Mouse (Mus musculus) liver, adult 2 months (tissue): ENCODE results near the gene Hacd1. TPM values are rescaled to one million over a fixed set of nuclear protein-coding genes. Genes with fewer than 3 reads are reported as not detected.

Experiments
- DNase-seq: peaks from one replicate; pipeline ENCODE4 v3.0.0-alpha.2; 2011; ENCODE audit warnings: low read depth, low spot score; ENCODE audit errors: extremely low read depth
- H3K27ac ChIP-seq: fragments of 200-500 bp; replicated peaks from 2 replicates; pipeline ENCODE4 v1.5.1; 2012; ENCODE audit warnings: low read depth, mild to moderate bottlenecking, control low read depth, inconsistent platforms, low read length; ENCODE audit not compliant: insufficient read depth
- H3K27me3 ChIP-seq: fragments of 200-500 bp; 2 replicates; pipeline ENCODE4 v1.6.1; 2012; ENCODE audit warnings: mild to moderate bottlenecking, moderate library complexity, low read length, inconsistent platforms; ENCODE audit not compliant: control insufficient read depth, insufficient read depth
- H3K36me3 ChIP-seq: fragments of 200-500 bp; 2 replicates; pipeline ENCODE4 v1.6.1; 2012; ENCODE audit warnings: low read length, inconsistent platforms; ENCODE audit not compliant: control insufficient read depth, insufficient read depth
- H3K4me1 ChIP-seq: fragments of 200-500 bp; 2 replicates; pipeline ENCODE4 v1.6.1; 2011; ENCODE audit warnings: low read length; ENCODE audit not compliant: control insufficient read depth, insufficient read depth
- H3K4me3 ChIP-seq: fragments of 200-500 bp; 2 replicates; pipeline ENCODE4 v1.5.1; 2011; ENCODE audit warnings: low read depth, mild to moderate bottlenecking, control low read depth, low read length, moderate library complexity; ENCODE audit not compliant: insufficient read depth
- H3K79me2 ChIP-seq: fragments of 200-500 bp; 2 replicates; pipeline ENCODE4 v1.6.1; 2012; ENCODE audit warnings: inconsistent platforms, mild to moderate bottlenecking, low read length, moderate library complexity; ENCODE audit not compliant: control insufficient read depth, insufficient read depth
- H3K9ac ChIP-seq: fragments of 200-500 bp; 2 replicates; pipeline ENCODE4 v1.6.1; 2012; ENCODE audit warnings: low read depth, mild to moderate bottlenecking, control low read depth, inconsistent platforms, low read length
- CTCF ChIP-seq: fragments of 200-500 bp; IDR thresholded peaks from 2 replicates; pipeline ENCODE4 v1.5.1; 2011; ENCODE audit warnings: low read depth, low read length, control low read depth
- POLR2A ChIP-seq: fragments of 200-500 bp; IDR thresholded peaks from 2 replicates; pipeline ENCODE4 v1.6.1; 2011; ENCODE audit warnings: low read length, control low read depth; ENCODE audit not compliant: insufficient read depth; ENCODE audit errors: extremely low read depth
- WGBS: fragments of 180-500 bp; shearing (Covaris S2); methylation state at CpG from one replicate; pipeline ENCODE4 v1.1.7; 2018; 5-methylcytosine and 5-hydroxymethylcytosine counted together
- polyA plus RNA-seq: library from polyadenylated mRNA; depleted of rRNA; stranded (reverse); fragments of >200 nt; gene quantifications from 2 replicates; pipeline ENCODE4 v1.2.3, GENCODE M21; 2012
- total RNA-seq: library from RNA; depleted of rRNA; stranded (reverse); fragments of >200 nt; gene quantifications from 2 replicates; pipeline ENCODE4 v1.2.3, GENCODE M21; 2014

Hacd1 gene
- total and polyA plus RNA-seq, 2 experiments: 16.1 to 29.2 TPM

DNA sequence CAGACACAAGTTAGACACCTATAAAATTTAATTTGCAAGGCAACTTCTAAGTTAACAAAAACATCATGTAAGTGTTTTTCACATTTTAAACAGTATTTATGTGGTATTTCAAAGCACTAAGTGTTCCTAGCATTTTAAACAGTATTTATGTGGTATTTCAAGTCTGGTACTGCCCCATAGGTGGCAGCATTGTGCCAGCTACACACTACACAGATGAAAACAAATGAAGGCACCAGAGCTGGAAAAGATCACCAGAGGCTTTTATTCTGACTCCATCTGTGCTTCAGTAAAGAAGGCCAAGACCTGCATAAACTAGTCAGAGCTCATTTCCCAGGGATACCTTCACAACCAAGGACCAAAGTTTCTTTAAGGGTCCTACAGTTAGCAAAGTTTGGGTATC lies 7.6 kb downstream of the Hacd1 start:
- H3K36me3 ChIP-seq: no peaks in the 10 kb centered on the region
- H3K4me3 ChIP-seq: no peak overlapping the region
- H3K4me1 ChIP-seq: no peaks in the 10 kb centered on the region
- peak; percentile 65 for DNase-seq
- TF ChIP-seq POLR2A (no peak), CTCF (peak; percentile 61)
- no peak overlapping the region for H3K9ac ChIP-seq
- H3K27ac ChIP-seq: no peak overlapping the region
- peaks cover 10% of the 10 kb centered on the region; the same call in 1 of the 2 replicates for H3K79me2 ChIP-seq
- H3K27me3 ChIP-seq: no peaks in the 10 kb centered on the region

DNA sequence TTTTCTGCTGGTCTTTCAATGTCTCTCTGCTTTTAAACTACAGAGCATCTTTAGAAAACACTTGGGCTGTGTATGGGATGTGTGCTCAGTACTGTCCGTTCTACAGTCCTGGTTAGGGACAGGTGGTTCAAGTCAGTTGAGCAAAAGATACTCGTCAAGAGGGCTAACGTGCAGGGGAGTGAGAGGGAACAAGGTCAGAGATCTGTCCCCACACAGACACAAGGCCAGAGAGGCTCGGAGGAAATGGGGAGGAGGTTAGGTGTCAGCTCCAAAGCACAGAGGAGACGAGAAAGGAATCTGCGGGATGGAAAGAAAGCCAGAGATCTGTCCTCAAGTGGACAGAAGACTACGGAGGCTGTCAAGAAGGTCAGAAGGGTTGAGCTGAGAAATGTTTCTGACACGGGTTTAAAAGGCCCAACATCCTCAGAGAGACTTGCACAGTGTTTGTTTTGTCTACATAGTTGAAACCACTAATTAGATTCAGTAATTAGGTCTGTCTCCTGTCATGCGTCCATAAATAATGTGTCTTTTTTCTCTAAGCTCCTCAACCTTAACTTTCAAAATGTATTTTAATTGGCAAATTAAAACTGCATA lies 12.3 kb downstream of the Hacd1 start:
- DNase-seq: no peak
- H3K36me3 ChIP-seq: peaks cover 11% of the 10 kb centered on the region
- WGBS: 81% methylated on average over 9 of the region's 9 CpGs
- no peaks in the 10 kb centered on the region for H3K27me3 ChIP-seq
- peaks cover 3% of the 10 kb centered on the region; the same call in 1 of the 2 replicates for H3K79me2 ChIP-seq
- no peak overlapping the region for H3K9ac ChIP-seq
- no peaks in the 10 kb centered on the region for H3K4me1 ChIP-seq
- TF ChIP-seq POLR2A (no peak), CTCF (no peak)
- no peak overlapping the region for H3K27ac ChIP-seq
- H3K4me3 ChIP-seq: no peak overlapping the region

DNA sequence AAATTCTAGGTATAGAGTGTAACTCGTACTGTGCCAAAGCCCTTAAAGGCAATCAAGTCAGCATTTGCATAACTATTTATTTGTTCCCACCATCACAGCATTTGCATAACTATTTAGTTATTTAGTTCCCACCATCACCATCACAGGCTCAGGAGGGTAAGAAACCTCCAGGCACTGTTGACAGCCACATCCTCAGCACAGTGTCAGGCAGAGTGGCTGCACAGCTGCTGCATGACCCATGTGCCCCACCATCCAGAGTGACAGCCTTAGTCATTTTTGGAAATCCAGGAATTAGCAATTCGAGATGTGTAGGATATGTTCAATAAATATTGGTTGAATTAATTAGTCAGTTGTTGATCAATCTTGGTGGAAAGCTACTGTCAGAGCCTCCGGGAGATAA lies 12.9 kb downstream of the Hacd1 start:
- WGBS: 91% methylated on average over 3 of the region's 3 CpGs
- H3K4me1 ChIP-seq: no peaks in the 10 kb centered on the region
- no peaks in the 10 kb centered on the region for H3K27me3 ChIP-seq

DNA sequence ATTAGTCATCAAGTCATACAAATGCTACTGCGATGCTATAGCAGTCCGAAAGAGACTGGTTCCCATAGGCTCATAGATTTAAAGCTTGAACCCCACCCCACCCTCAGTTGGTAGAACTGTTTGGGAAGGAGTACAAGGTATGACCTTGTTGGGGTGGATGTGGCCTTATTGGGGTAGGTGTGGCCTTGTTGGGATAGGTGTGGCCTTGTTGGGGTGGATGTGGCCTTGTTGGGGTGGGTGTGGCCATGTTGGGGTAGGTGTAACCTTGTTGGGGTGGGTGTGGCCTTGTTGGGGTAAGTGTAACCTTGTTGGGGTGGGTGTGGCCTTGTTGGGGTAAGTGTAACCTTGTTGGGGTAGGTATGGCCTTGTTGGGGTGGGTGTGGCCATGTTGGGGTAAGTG lies 14.7 kb downstream of the Hacd1 start:
- 98% methylated on average over 2 of the region's 2 CpGs for WGBS

More for the DNA sequence above, 12.9 kb downstream of the Hacd1 start:
- TF ChIP-seq POLR2A: no peak
- TF ChIP-seq CTCF: no peak
- no peak for DNase-seq
- Histone ChIP-seq H3K79me2 (peaks cover 2% of the 10 kb centered on the region; the same call in 1 of the 2 replicates), H3K4me3 (no peak overlapping the region), H3K36me3 (peaks cover 11% of the 10 kb centered on the region), H3K27ac (no peak overlapping the region), H3K9ac (no peak overlapping the region)

DNA sequence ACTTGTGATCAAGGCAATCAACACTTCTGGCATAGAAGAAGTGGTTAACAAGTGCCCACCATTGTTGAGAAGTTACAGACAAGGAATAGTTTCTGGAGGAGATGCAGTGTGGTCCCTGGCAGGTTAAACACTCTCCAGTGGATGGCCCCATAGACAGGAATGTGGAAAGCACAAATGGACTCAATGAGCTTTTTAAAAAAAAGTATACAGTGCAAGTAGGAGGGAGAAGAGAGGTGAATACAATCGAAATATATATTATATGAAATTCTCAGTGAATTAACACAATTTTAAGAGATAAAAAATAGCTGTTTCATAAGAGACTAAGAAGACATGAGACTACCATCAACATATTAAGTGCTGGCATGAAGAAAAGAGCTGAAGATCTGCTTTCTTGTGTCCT lies 36.7 kb downstream of the Hacd1 start:
- no peak overlapping the region for H3K4me3 ChIP-seq
- 89% methylated on average over 1 of the region's 1 CpGs for WGBS
- no peak for DNase-seq
- no peaks in the 10 kb centered on the region for H3K4me1 ChIP-seq
- no peaks in the 10 kb centered on the region for H3K79me2 ChIP-seq
- no peak overlapping the region for H3K27ac ChIP-seq
- H3K27me3 ChIP-seq: no peaks in the 10 kb centered on the region
- H3K9ac ChIP-seq: no peak overlapping the region
- H3K36me3 ChIP-seq: no peaks in the 10 kb centered on the region
- no peak for TF ChIP-seq CTCF

More for the DNA sequence above, 14.7 kb downstream of the Hacd1 start:
- no peaks in the 10 kb centered on the region for H3K27me3 ChIP-seq
- H3K4me1 ChIP-seq: no peaks in the 10 kb centered on the region
- no peak overlapping the region for H3K4me3 ChIP-seq
- no peak for TF ChIP-seq POLR2A
- no peak overlapping the region for H3K9ac ChIP-seq
- H3K36me3 ChIP-seq: peaks cover 12% of the 10 kb centered on the region
- DNase-seq: no peak
- H3K27ac ChIP-seq: no peak overlapping the region
- no peaks in the 10 kb centered on the region for H3K79me2 ChIP-seq

DNA sequence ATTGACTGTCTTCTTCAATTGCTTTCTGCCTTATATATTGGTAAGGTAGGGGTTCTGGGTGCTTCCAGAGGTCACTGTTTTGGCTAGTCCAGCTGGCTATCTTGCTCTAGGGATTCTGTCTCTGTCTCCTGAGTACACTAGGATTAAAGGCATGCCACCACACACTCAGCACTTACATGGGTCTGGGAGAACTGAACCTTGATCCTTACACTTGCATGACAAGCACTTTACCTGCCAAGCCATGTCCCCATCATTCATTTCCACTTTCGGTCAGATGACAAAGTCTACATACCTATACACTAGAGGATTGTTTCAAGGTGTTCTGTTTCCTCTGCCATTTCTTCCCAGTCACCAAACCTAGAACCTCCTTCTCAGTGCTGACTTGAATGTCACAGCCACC lies 50.8 kb downstream of the Hacd1 start:
- DNase-seq: no peak
- TF ChIP-seq POLR2A: no peak
- no peak for TF ChIP-seq CTCF
- no peak overlapping the region for H3K9ac ChIP-seq
- 74% methylated on average over 1 of the region's 1 CpGs for WGBS
- H3K27ac ChIP-seq: no peak overlapping the region
- no peaks in the 10 kb centered on the region for H3K79me2 ChIP-seq
- H3K4me1 ChIP-seq: no peaks in the 10 kb centered on the region
- H3K36me3 ChIP-seq: no peaks in the 10 kb centered on the region
- H3K27me3 ChIP-seq: no peaks in the 10 kb centered on the region; the same call in 1 of the 2 replicates
- no peak overlapping the region for H3K4me3 ChIP-seq
